Mouse (Mus musculus): ENCODE results near the gene Trim72.

GRCm38 (mm10) chr7:127992488-127993340 lies 11.0 kb upstream of the Trim72 start:
- TF ChIP-seq CTCF (IDR thresholded peaks at IDR 0.05): no peak
- TF ChIP-seq EP300 (IDR thresholded peaks at IDR 0.05): no peak
